Mouse (Mus musculus): ENCODE measurements around the gene Nin. TPM values are rescaled to one million over a fixed set of nuclear protein-coding genes. Genes with fewer than 3 reads are reported as not detected.

The Nin gene
- polyA plus RNA-seq, 1 experiment from 2014 or later = 3.6 TPM

GRCm38 (mm10) chr12:70105885-70106284 is 7.6 kb downstream of the Nin start:
- DNase-seq (ENCODE audit: low spot score) (no peak), ATAC-seq (ENCODE audit: low FRiP score, low TSS enrichment) (no peak)
- peak overlapping the region; percentile 53; the same call in 1 of the 2 replicates for H3K27ac ChIP-seq (replicated peaks)
- H3K4me1 ChIP-seq (replicated peaks; ENCODE audit: control insufficient read depth, insufficient read depth) = peaks cover 3% of the 10 kb centered on the region; the same call in 1 of the 2 replicates
- peaks cover 3% of the 10 kb centered on the region; the same call in 1 of the 2 replicates for H3K36me3 ChIP-seq (ENCODE audit: control insufficient read depth, insufficient read depth, low read length)
- H3K4me2 ChIP-seq (replicated peaks; ENCODE audit: low read depth) = no peak overlapping the region
- TF ChIP-seq EP300 (optimal IDR thresholded peaks at IDR 0.05) = no peak
- TF ChIP-seq CTCF (IDR thresholded peaks at IDR 0.05; ENCODE audit: low read depth) = no peak
- H3K27me3 ChIP-seq (ENCODE audit: control insufficient read depth, insufficient read depth, low read length) = no peaks in the 10 kb centered on the region
- no peak overlapping the region for H3K9ac ChIP-seq (ENCODE audit: low read length)
- no peaks in the 10 kb centered on the region for H3K9me3 ChIP-seq (ENCODE audit: control insufficient read depth, low read length)
- WGBS = 56% methylated on average over 6 of the region's 6 CpGs
- H3K4me3 ChIP-seq (ENCODE audit: low read depth, low read length) = no peak overlapping the region

GRCm38 (mm10) chr12:70104776-70105420 is 8.6 kb downstream of the Nin start:
- peaks cover 3% of the 10 kb centered on the region; the same call in 1 of the 2 replicates for H3K36me3 ChIP-seq (ENCODE audit: control insufficient read depth, insufficient read depth, low read length)
- no peak for ATAC-seq (ENCODE audit: low FRiP score, low TSS enrichment)
- H3K4me3 ChIP-seq (ENCODE audit: low read depth, low read length) = no peak overlapping the region
- no peaks in the 10 kb centered on the region for H3K9me3 ChIP-seq (ENCODE audit: control insufficient read depth, low read length)
- no peak for DNase-seq (ENCODE audit: low spot score)
- no peaks in the 10 kb centered on the region for H3K27me3 ChIP-seq (ENCODE audit: control insufficient read depth, insufficient read depth, low read length)
- H3K4me2 ChIP-seq (replicated peaks; ENCODE audit: low read depth) = no peak overlapping the region
- 57% methylated on average over 5 of the region's 5 CpGs for WGBS
- H3K9ac ChIP-seq (ENCODE audit: low read length) = no peak overlapping the region
- no peak for TF ChIP-seq CTCF (IDR thresholded peaks at IDR 0.05; ENCODE audit: low read depth)
- TF ChIP-seq EP300 (optimal IDR thresholded peaks at IDR 0.05) = no peak
- H3K4me1 ChIP-seq (replicated peaks; ENCODE audit: control insufficient read depth, insufficient read depth) = no peaks in the 10 kb centered on the region
- no peak overlapping the region for H3K27ac ChIP-seq (replicated peaks)

GRCm38 (mm10) chr12:70104199-70104598 is 9.3 kb downstream of the Nin start:
- no peak for TF ChIP-seq EP300 (optimal IDR thresholded peaks at IDR 0.05)
- TF ChIP-seq CTCF (IDR thresholded peaks at IDR 0.05; ENCODE audit: low read depth) = no peak
- no peak overlapping the region for H3K27ac ChIP-seq (replicated peaks)
- H3K36me3 ChIP-seq (ENCODE audit: control insufficient read depth, insufficient read depth, low read length) = peaks cover 3% of the 10 kb centered on the region; the same call in 1 of the 2 replicates
- H3K4me3 ChIP-seq (ENCODE audit: low read depth, low read length) = no peak overlapping the region
- H3K4me2 ChIP-seq (replicated peaks; ENCODE audit: low read depth) = no peak overlapping the region
- ATAC-seq (ENCODE audit: low FRiP score, low TSS enrichment) = no peak
- H3K9ac ChIP-seq (ENCODE audit: low read length) = no peak overlapping the region
- H3K9me3 ChIP-seq (ENCODE audit: control insufficient read depth, low read length) = no peaks in the 10 kb centered on the region
- no peak for DNase-seq (ENCODE audit: low spot score)
- no peaks in the 10 kb centered on the region for H3K27me3 ChIP-seq (ENCODE audit: control insufficient read depth, insufficient read depth, low read length)
- H3K4me1 ChIP-seq (replicated peaks; ENCODE audit: control insufficient read depth, insufficient read depth) = no peaks in the 10 kb centered on the region
- WGBS = 45% methylated on average over 4 of the region's 4 CpGs

GRCm38 (mm10) chr12:70103257-70103656 is 10.3 kb downstream of the Nin start:
- no peak for TF ChIP-seq CTCF (IDR thresholded peaks at IDR 0.05; ENCODE audit: low read depth)
- no peak for TF ChIP-seq EP300 (optimal IDR thresholded peaks at IDR 0.05)
- WGBS = 85% methylated on average over 4 of the region's 4 CpGs
- Histone ChIP-seq H3K4me2 (replicated peaks; ENCODE audit: low read depth) (no peak overlapping the region), H3K9me3 (ENCODE audit: control insufficient read depth, low read length) (no peaks in the 10 kb centered on the region), H3K36me3 (ENCODE audit: control insufficient read depth, insufficient read depth, low read length) (peaks cover 3% of the 10 kb centered on the region; the same call in 1 of the 2 replicates), H3K9ac (ENCODE audit: low read length) (no peak overlapping the region), H3K27ac (replicated peaks) (no peak overlapping the region), H3K4me1 (replicated peaks; ENCODE audit: control insufficient read depth, insufficient read depth) (no peaks in the 10 kb centered on the region), H3K27me3 (ENCODE audit: control insufficient read depth, insufficient read depth, low read length) (no peaks in the 10 kb centered on the region), H3K4me3 (ENCODE audit: low read depth, low read length) (no peak overlapping the region)
- ATAC-seq (ENCODE audit: low FRiP score, low TSS enrichment) = no peak
- DNase-seq (ENCODE audit: low spot score) = no peak

- ATAC-seq (ENCODE audit: low FRiP score, low TSS enrichment) (no peak), DNase-seq (ENCODE audit: low spot score) (no peak)
- Histone ChIP-seq H3K4me2 (replicated peaks; ENCODE audit: low read depth) (no peak overlapping the region), H3K27ac (replicated peaks) (no peak overlapping the region), H3K36me3 (ENCODE audit: control insufficient read depth, insufficient read depth, low read length) (peaks cover 3% of the 10 kb centered on the region; the same call in 1 of the 2 replicates), H3K4me3 (ENCODE audit: low read depth, low read length) (no peak overlapping the region), H3K9me3 (ENCODE audit: control insufficient read depth, low read length) (no peaks in the 10 kb centered on the region), H3K27me3 (ENCODE audit: control insufficient read depth, insufficient read depth, low read length) (no peaks in the 10 kb centered on the region), H3K4me1 (replicated peaks; ENCODE audit: control insufficient read depth, insufficient read depth) (no peaks in the 10 kb centered on the region), H3K9ac (ENCODE audit: low read length) (no peak overlapping the region)
- 68% methylated on average over 9 of the region's 9 CpGs for WGBS
- no peak for TF ChIP-seq CTCF (IDR thresholded peaks at IDR 0.05; ENCODE audit: low read depth)
- TF ChIP-seq EP300 (optimal IDR thresholded peaks at IDR 0.05) = no peak
Measured at GRCm38 (mm10) chr12:70102426-70102825, 11.1 kb downstream of the Nin start.

- ATAC-seq (ENCODE audit: low FRiP score, low TSS enrichment) (no peak), DNase-seq (ENCODE audit: low spot score) (no peak)
- Histone ChIP-seq H3K4me3 (ENCODE audit: low read depth, low read length) (no peak overlapping the region), H3K27ac (replicated peaks) (no peak overlapping the region), H3K36me3 (ENCODE audit: control insufficient read depth, insufficient read depth, low read length) (peaks cover 3% of the 10 kb centered on the region; the same call in 1 of the 2 replicates), H3K9me3 (ENCODE audit: control insufficient read depth, low read length) (no peaks in the 10 kb centered on the region), H3K4me2 (replicated peaks; ENCODE audit: low read depth) (no peak overlapping the region), H3K27me3 (ENCODE audit: control insufficient read depth, insufficient read depth, low read length) (no peaks in the 10 kb centered on the region), H3K4me1 (replicated peaks; ENCODE audit: control insufficient read depth, insufficient read depth) (no peaks in the 10 kb centered on the region), H3K9ac (ENCODE audit: low read length) (no peak overlapping the region)
- TF ChIP-seq EP300 (optimal IDR thresholded peaks at IDR 0.05) = no peak
- TF ChIP-seq CTCF (IDR thresholded peaks at IDR 0.05; ENCODE audit: low read depth) = no peak
- 78% methylated on average over 5 of the region's 5 CpGs for WGBS
Measured at GRCm38 (mm10) chr12:70101823-70102222, 11.7 kb downstream of the Nin start.
